Mouse (Mus musculus): Measurements from ENCODE around the gene Gm49325.

The Gm49325 gene

DNA sequence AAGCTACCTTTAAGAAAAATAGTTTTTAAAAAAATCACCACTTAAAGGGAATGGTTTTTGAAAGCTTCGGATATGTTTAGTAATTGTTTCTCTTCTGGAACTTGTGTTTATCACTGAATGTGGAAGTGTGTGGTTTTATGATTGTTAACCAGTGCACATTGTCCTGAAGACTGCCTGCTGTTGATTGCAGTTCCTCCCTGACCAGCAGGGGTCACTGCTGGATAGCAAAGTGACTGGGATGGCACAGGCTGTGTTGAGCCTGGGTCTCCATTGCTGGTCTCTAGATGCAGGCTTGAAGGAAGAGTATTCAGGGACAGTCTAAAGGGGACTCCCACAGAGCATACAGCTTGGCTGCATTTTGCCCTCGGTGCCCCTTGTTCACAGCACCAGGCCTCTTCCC, 21.5 kb downstream of the Gm49325 start:
- DNase-seq: peak; percentile 84 to 88

DNA sequence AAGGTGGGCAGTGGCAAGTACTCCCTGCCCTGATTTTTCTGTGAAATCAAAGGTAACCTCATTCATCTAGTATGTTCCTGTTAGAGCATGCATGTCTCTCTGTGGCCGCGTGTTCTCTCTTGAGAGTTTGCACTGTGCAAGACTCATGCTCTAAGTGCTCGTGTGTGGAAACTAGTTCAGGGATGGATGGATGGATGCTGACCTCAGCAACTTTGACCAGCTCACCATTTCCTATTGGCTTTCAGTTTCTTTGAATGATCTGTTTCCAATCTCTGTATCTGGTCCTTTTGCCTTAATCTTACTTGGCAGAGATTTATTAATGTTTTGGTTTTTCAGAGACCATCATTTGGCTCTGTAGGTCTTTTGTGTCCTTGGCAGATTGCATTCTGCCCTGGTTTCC, 23.2 kb downstream of the Gm49325 start:
- DNase-seq: no peak

DNA sequence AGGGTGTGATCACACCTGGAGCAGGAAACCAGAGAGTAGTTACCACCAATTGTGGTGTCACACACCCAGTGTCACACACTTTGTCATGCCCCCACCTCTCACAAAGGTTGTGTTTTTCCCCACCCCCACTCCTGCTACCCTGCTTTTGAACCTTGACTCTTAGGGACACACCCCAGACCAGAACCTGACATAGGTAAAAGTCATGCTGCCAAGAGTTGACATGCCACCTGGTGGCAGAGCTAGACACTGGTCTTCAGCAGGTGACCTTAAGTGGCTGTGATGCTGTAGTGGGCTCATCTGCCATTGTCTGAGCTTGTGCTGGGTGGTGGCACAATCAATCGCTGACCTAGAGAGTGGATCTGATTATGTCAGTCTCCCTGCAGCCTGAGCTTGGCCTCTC, 24.0 kb downstream of the Gm49325 start:
- no peak for DNase-seq

DNA sequence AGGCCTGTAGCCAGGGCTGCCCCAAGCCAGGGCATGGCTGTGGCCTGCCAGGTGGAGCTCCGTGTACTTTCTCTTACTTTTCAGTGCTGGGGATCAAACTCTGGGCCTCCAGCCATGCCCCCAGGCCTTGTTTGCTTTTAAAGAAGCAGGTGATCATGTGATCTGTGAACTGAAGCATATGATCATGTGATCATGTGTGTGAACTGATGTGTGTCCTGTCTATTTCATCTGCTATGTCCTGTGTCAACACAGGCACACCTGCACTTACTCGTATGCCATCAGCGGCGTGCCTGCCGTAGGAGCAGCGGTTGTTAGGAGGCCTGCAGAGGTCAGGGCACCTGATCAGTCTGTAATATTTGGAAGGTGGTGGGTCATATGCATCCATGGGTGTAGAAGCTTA, 28.0 kb downstream of the Gm49325 start:
- no peak for DNase-seq

DNA sequence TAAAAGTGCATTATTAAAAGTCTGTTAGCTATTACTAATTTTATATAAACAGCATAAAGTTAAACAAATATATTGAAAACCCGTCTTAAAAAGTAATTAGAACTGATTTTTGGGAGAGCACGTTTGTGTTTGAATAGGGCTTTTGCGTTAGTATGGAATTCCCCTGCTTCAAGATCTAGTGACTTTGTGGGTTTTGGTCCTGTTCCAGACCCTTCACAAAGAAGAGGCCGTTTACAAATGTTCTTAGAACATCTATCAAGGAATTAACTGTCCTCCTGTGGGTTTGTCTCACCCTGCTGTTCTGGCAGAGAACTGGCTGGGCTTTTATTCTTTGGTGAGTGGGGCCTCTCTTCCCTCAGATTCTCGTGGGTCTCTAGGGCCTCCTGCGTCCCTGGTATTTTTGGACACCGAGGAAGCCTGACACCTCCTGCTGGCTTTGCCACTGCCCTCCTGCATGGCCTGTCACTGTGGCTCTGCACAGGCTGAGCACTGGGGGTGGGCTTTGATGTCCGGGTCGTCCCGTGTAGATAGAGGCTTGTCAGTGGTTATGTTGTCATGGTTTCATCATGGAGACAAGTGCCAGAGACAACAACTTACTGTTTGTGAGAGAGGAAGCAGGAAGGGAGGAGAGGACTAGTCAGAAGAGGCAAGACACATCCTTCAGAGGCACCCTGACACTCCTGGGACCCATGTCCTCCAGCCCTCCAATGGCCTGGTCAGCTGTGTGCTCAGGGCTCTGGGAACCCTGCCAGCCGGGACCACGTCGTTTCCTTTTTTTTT, 28.6 kb downstream of the Gm49325 start:
- no peak for DNase-seq

DNA sequence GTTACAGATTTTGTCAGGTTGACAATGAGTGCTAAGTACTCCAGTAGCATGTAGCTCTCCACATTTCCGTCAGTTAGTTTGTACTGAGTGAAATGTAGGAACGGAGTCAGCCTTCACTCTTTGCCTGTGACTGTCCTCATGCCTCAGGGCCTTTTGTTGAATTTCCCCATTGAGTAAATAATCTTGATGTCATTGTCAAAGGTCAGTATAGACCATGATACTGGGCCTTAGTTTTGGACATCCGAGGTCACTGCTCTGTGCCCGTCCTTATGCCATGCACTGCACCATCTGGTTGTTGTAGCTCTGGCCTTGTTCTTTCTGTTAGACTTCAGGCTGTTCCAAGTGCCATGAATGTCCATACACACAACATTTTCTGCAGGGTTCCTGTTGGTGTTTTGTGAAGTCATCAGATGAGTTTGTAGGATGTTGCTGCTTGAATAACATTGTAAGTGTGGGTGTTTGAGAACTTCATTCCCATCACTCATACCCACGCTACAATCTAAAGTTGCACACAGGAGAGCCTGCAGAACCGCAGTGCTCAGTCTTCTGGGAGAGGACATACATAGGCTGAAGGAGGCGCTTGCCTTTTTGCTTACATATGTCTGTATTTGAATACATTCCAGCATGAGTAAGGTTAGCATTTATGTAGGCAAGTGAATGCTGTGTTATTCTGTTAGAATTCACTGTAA, 30.4 kb downstream of the Gm49325 start:
- DNase-seq: no peak

DNA sequence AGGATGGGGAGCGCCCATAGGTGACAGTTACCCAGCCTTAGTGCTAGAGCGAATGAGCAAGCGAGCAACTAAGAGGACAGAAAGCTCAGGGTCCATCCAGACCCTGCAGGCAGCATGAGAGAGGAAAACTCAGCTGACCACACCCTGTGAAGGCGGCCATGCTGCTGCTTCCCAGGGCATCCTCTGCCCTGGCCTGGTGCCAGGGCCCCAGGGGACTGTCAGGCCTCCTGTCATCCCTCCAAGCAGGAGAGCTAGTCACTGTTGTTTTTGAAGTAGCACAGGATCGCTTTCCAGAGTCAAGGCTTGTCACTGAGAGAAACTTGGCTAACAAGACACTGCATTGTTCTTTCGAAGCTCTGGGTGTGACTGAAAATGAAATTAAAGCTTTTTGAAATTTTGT, 33.0 kb downstream of the Gm49325 start:
- no peak for DNase-seq

DNA sequence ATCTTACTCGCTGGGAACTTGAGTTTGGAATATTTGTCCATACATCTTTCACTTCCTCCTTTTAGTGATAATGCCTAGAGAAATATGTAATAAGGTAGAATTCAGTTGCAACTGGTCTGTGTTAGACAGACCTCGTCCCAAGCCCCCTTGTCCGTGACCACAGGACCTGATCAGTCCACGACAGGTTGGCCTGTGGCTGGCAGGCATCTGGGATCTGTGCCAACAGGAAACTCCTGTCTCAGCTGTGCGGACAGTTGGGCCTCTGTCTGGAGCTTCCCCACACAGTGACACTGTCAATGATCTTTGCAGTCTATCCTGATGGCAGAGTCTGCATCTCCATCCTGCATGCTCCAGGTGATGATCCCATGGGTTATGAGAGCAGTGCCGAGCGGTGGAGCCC, 37.2 kb downstream of the Gm49325 start:
- DNase-seq: no peak

DNA sequence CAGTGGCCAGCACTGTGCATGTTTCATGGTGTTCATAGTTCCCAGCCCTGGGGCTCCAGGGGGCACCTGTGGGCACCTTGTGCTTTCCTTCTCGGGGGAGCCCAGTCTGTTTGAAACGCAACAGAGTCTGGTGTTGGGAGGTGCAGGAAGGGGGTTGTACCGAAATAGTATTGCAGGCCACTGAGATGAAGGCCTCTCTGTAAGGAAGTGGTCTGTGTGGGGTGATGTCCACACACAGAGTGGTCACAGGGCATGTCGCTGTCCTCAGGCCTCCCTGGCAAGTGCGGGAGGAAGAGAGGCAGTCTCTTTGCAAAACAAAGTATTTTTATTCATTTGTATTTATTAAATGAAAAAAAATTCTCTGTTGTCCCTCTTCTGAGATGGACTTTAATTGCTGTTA, 39.6 kb downstream of the Gm49325 start:
- DNase-seq: no peak

DNA sequence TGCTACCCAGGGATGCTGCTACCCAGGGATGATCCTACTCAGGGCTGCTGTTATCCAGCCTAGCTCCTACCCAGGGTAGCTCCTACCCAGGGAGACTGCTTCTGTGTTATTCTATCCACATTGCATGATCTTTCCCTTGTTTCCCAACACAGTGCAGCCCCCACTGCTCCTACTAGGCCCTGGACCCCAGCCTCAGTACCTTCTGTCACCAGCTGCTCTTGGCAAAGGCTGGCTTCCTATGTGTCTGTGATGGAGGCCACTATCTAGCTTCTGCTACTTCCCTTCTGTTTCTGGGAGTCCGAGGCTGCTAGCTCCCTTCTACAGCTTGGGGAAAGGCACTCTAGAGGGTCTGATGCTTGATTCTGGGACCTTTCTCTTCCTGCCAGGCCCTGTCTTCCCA, 41.5 kb downstream of the Gm49325 start:
- DNase-seq: no peak

DNA sequence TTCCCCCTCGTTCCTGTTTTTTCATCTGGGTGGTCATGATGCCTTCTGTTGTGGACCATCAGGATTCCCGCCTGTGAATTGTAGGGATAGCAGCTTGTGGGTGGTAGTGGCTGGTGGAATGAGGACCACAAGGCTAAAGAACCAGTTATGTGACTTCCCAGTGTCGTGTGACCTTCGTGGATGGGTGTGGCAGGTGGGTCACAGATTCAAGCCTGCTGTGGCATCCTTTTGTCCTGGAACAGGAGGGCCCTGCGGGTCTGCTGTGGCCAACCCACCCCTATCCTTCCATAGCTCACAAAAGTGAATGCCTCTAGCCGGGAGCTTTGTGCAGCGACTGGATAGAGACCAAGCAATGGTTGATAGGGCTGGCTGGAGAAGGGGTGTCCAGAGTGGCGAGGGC, 41.9 kb downstream of the Gm49325 start:
- no peak for DNase-seq

DNA sequence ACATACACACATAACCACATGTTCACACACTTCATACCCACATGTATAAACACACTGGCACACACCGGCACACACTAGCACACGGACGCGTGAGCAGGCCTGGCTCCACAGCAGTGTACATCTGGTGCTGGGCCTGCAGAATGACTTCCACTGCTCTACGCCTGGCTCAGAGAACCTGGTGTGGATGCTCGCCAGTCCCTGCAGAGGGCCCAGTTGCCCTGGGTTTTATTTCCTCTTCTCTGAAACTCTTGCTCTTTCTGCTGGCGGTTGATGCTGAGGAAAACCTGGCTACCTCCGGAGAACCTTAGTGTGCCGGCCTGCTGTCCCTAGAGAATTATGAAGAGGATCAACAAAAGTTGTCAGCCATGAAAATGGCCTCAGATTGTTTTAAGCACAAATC, 46.0 kb downstream of the Gm49325 start:
- DNase-seq: no peak

DNA sequence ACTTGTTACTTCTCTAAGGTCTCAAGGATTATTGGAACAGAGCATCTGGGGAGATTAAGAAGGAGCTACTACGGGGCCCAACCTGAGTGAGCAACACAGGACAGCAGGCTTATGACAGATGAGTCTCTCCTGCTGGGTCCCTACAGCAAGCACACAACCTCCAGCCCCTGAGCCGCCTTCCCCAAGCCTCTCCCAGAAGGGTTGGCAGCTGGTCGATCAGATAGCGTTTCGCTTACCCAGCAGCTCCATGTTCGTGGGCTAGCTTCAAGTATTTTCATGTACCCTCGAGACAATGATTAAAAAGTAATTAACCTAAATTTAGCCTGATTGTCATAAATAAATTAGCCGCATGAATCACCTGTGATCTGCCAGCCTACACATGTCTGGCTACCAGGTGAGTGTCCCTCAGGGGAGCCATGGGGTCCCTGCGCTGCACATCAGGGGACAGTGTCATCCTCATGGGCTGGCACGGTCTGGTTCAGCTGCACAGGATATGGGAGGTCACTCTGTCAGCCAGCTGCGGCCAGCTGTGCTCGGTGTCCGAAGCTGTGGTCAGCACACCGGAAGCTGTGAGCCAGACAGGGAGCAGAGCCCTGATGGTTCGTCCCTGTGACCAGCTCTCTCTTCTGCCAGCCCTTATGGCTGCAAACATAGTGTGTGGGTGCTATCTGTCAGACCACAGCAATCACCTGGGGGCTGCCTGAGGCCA, 52.4 kb downstream of the Gm49325 start:
- no peak for DNase-seq

DNA sequence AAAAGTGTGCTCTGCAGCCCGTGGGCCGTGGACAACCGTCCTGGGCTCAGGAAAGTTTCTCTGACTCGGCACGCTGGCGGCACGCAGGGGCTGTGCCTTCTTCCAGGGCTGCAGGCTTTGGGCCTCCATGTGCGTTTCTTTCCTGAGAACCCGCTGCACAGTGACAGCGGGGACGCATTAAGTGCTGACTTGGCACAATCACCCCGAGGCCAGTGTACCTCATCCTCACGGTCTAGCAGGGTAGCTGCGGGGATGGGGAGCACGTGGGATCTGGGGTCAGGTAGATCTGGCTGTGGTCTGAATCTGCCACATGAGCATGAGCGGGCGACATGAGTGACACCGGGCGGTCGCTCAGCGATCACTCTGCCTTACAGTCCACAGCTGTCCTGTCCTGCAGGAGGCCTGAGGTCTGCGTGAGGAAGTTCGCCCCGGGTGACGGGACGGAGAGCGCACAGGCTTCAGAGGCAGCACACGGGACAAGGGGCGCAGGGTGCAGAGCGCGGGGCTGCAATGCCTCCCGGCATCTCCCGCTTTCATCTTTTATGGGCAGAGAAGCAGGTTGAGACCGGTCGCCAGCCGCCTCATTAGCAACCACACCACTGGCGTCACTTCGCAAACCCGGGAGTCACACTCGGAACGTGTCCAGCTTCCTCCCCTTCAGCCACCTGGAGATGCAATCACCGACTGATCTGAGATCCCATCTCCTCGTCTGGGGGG, 58.1 kb downstream of the Gm49325 start:
- DNase-seq: no peak

DNA sequence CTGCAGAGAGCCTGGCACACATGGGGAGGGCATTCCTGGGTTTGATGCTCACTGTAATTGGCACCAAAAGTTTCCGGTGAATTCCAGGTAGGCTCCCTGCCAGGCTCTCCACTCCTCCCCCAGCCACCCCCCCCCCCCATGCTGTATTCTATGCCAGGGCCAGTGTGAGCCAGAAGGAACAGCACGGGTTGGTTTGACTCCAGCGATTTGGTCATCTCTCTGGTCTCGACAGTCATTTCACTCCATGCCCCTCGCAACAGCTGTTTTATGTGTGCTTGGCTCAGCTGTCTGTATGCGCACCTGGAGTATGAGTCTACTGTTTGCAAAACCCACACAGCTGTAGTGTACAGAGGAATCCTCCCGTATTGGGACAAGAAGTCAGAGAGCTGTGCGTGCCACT, 60.3 kb downstream of the Gm49325 start:
- no peak for DNase-seq

DNA sequence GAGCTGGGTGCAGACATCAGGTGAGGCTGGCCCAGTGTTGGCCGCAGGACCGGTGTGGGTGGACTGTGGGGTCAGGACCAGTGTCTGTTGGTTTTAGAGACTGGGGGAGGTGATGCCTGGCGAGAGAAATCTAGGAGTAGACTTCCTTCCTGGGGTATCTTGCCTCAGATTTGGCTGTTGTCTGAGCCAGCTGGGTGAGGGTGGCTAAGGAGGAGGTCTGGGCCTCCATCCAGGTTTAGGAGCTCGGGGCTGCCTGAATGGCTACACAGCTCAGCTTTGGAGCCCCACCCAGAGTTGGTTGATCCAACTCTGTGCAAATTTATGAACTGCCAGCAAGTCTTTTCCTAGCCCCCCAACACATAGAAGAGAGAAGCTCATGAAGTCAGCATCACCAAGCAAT, 61.4 kb downstream of the Gm49325 start:
- DNase-seq: no peak

DNA sequence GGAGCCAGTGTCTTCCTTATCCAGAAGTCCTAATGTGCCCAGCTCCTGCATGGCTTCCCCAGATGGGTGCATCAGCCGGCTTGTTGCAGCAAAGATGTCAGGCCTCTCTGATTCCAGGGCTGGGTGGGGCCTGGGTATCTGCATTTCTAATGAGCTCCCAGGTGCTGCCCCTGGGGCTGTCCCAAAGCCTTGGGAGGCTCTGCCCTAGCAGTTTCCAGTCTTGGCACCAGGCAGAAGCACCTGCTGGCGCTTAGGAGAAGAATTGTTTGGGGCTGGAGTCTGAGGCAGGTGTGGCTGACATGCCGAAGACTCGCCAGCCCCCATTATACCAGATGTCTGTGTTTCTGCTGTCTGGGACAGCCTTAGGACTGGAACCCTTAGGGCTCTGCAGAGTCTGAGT, 64.7 kb downstream of the Gm49325 start:
- no peak for DNase-seq

DNA sequence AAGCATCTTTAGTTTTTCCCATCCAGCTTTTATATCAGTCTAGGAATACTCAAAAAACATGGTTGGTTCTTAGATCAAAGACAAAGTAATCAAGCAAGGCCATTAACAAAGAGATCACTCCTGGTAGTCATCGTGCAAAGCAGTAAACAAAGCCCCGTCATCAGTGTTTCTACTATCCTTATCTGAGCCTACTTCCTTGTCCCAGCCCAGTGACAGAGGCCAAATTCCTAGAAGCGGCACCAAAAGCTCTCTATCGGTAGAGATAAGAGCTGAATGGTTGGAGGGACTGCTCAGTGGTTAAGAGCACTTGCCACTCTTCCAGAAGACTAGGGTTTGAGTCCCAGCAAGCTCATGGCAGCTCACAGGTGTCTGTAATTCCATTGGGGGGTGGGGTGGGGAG, 65.5 kb downstream of the Gm49325 start:
- no peak for DNase-seq

DNA sequence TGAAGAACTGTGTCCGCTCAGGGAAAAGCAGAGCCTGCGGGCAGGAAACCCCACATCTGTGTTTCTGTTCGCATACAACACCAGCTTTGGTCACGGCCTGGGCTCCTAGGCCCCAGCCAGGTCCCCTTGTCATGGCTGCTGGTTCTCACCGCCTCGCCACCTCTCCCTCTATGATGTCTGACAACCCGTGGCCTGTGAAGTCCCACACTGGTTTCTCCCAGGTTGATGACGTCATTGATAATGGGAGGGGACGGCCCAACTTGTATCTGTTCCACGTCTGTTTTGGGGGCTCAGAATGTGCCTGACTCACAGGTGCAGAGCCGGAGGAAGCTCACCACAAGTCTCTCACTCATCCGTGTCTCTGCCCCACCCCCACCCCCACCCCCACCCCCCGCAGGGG, 67.8 kb downstream of the Gm49325 start:
- no peak for DNase-seq

DNA sequence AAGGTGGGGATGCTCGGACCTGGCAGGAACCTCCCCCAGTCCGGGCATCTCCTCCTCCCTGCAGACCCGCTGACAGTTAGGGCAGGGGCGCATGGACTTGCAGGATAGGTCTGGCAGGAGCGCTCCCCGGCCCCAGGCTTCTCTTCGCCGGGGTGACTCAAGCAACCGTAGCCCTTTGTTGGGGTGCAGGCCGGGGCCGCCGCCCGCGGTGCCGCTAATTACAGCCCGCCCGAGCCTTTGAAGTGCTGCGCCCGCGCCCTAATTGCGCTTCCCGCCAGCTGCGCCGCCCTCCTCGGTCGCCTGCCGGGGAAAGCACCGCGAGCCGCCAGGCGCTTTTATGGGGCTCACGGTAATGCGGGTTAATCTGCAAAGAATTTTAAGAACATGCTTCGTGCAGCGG, 71.6 kb downstream of the Gm49325 start:
- no peak for DNase-seq

DNA sequence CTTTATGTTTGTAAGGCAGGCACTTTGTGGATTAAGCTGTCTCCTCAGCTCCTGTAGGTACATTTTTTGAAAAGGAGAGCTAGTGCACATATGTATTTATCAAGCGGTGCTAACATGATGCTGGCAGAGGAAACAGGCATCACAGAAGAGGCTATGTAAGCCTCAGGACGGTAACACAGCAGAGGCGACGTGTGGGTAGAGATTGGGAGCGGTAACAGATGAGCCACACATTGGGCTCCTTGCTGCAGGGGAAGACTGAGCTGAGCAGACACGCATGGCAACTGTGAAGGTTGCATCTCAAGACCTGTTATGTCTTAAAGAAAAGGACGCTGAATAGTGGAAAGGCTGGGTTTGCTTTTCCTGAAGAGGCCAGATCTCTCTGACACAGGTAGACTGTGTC, 77.0 kb downstream of the Gm49325 start:
- no peak for DNase-seq

DNA sequence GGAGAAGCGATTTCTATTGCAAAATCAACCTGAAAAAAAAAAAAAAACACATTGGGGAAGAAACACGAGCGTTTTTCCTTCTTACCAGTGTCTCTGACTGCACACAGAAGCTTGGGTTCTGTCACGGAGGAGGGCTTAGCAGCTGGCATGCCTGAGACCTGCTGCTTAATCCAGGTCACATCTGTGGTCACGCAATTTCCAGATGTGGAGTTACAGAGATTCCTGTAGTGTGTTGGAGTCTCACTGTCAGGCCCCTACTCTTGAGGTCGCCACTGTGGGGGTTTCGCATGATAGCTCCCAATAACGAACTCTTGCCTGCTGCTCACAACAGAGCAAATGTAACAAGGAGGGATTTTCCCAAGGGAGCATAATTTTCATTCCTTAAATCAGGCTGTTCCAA, 78.2 kb downstream of the Gm49325 start:
- DNase-seq: no peak

DNA sequence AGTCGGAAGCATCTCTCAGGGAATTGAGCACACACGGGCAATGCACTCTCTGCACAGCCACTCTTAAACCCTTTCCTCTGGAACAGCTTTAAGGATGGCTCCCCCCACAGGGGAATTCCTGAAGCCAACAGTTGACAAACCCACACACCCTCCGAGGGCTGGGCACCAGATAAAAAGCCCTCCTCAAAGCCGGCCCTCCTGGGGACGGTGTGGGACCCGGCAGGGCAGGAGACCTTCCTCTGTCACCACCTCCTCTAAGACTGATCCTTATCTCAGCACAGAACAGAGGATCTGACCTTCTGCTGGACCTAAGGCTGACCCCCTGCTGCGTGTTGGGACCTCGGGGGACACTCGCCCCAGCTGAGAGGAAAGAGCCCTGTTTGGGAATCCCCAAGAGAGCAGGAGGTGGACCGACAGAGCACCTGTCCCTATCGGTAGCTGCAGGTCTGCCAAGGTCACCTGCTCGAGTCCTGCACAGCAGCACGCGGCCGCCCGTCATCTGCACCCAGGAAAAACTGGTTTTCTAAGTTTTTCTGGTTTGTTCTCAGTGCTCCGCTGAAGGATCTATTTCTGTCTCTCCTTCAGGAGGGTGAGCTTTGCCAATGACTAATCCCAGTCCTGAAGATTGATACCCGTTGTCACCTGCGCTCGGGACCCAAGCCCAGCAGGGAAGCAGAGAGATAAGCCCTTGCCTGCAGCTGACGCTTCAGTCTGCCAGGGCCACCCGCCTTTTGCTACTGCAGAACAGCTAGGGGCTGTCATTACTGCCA, 80.1 kb downstream of the Gm49325 start, which contains the start of gene Tspear:
Gene Tspear (plus strand): TSS at position 675 of the 770 bp plus-strand sequence.
- DNase-seq: no peak
